Comparison of ENCODE assay signal across 13 mouse cellular contexts in genomic region chr16:38157854-38158622, GRCm38 (mm10).
DNase-seq lines count a peak whose midpoint lies in the region; ATAC-seq and TF ChIP-seq lines count a peak whose summit lies in the region.
"Had no signal": no experiment of that assay in that cellular context is flagged by ENCODE, and none has a peak within 500 bp of the region (broad histone marks: within the 10 kb centered on the region; RNA-seq: fewer than 3 reads in every experiment).

No protein-coding gene starts in this region.

- H3K36me3 ChIP-seq in kidney, embryonic 15.5 days = peaks cover 13% of the 10 kb centered on the region; the same call in 1 of the 2 replicates
- H3K36me3 ChIP-seq in neural tube, embryonic 12.5 days = no peaks in the 10 kb centered on the region; the same call in 1 of the 2 replicates
- no peaks in the 10 kb centered on the region for H3K36me3 ChIP-seq in stomach, postnatal 0 days (ENCODE audit: control insufficient read depth, insufficient read depth, low read length)

- H3K9me3 ChIP-seq in kidney, embryonic 15.5 days (replicated peaks) = no peaks in the 10 kb centered on the region
- no peaks in the 10 kb centered on the region for H3K9me3 ChIP-seq in neural tube, embryonic 12.5 days
- no peaks in the 10 kb centered on the region for H3K9me3 ChIP-seq in stomach, postnatal 0 days (ENCODE audit: control insufficient read depth, low read length)
- H3K9me3 ChIP-seq: G1E had no signal

- no peak overlapping the region for H3K4me3 ChIP-seq in kidney, embryonic 15.5 days (replicated peaks)
- H3K4me3 ChIP-seq in neural tube, embryonic 12.5 days = no peak overlapping the region
- no peak overlapping the region for H3K4me3 ChIP-seq in stomach, postnatal 0 days (ENCODE audit: low read depth, low read length)

- no peak for TF ChIP-seq EP300 in stomach, postnatal 0 days (optimal IDR thresholded peaks at IDR 0.05)

- 90% methylated on average over 7 of the region's 7 CpGs for WGBS in kidney, embryonic 15.5 days
- 95% methylated on average over 7 of the region's 7 CpGs for WGBS in neural tube, embryonic 12.5 days
- WGBS in stomach, postnatal 0 days = 93% methylated on average over 7 of the region's 7 CpGs

- H3K4me1 ChIP-seq in kidney, embryonic 15.5 days = no peaks in the 10 kb centered on the region
- 0 out of 2 replicates have a peak, but pooled peaks cover 7% of the 10 kb centered on the region for H3K4me1 ChIP-seq in neural tube, embryonic 12.5 days
- no peaks in the 10 kb centered on the region for H3K4me1 ChIP-seq in stomach, postnatal 0 days (replicated peaks; ENCODE audit: control insufficient read depth, insufficient read depth)

- TF ChIP-seq CTCF in stomach, postnatal 0 days (IDR thresholded peaks at IDR 0.05; ENCODE audit: low read depth) = peak; percentile 49

- peak; percentile 43; the same call in 1 of the 2 replicates for ATAC-seq in kidney, embryonic 15.5 days (replicated peaks; ENCODE audit: low FRiP score)
- ATAC-seq in neural tube, embryonic 12.5 days (ENCODE audit: low FRiP score, low read depth) = peak; percentile 29; the same call in 1 of the 2 replicates
- peak; percentile 21; the same call in 1 of the 2 replicates for ATAC-seq in stomach, postnatal 0 days (ENCODE audit: low FRiP score, low TSS enrichment)

- H3K27me3 ChIP-seq in kidney, embryonic 15.5 days = no peaks in the 10 kb centered on the region
- H3K27me3 ChIP-seq in neural tube, embryonic 12.5 days (replicated peaks) = no peaks in the 10 kb centered on the region
- no peaks in the 10 kb centered on the region for H3K27me3 ChIP-seq in stomach, postnatal 0 days (ENCODE audit: control insufficient read depth, insufficient read depth, low read length)

- H3K4me2 ChIP-seq in kidney, embryonic 15.5 days = no peak overlapping the region
- no peak overlapping the region for H3K4me2 ChIP-seq in neural tube, embryonic 12.5 days (replicated peaks)
- H3K4me2 ChIP-seq in stomach, postnatal 0 days (replicated peaks; ENCODE audit: low read depth) = no peak overlapping the region
- H3K4me2 ChIP-seq: lung, embryonic 14.5 days had no signal

- peak; percentile 18 for DNase-seq in adrenal gland, postnatal 25 days
- no peak for DNase-seq in adrenal gland, postnatal 4 days (ENCODE audit: low spot score in 2 of 2)
- DNase-seq in kidney, adult 11 months = no peak
- DNase-seq in neural tube, embryonic 10.5 days (ENCODE audit: extremely low spot score, low spot score) = no peak
- DNase-seq in stomach, postnatal 0 days (ENCODE audit: low spot score) = no peak
- DNase-seq in frontal cortex, adult 2 months (ENCODE audit: extremely low spot score in 1 of 2, low spot score in 1 of 2) = no peak
- DNase-seq: gastrocnemius, postnatal 36 days; kidney, postnatal 14 days; lung, embryonic 14.5 days; thymus, adult 2 months had no signal

- H3K27ac ChIP-seq in kidney, embryonic 15.5 days = no peak overlapping the region
- H3K27ac ChIP-seq in neural tube, embryonic 12.5 days = no peak overlapping the region
- H3K27ac ChIP-seq in stomach, postnatal 0 days (replicated peaks) = no peak overlapping the region

- H3K9ac ChIP-seq in kidney, embryonic 15.5 days = no peak overlapping the region
- no peak overlapping the region for H3K9ac ChIP-seq in neural tube, embryonic 12.5 days
- no peak overlapping the region for H3K9ac ChIP-seq in stomach, postnatal 0 days (ENCODE audit: low read length)
- H3K9ac ChIP-seq: lung, embryonic 14.5 days had no signal
